Mouse (Mus musculus) cerebellum, adult 11 months (tissue): Measurements from ENCODE around the gene Ddx60.
"Not testable (repeated sequence)": the region's sequence is repeated elsewhere in the genome, so short reads cannot be mapped to it uniquely, and the experiment has no call there.

Experiments
- DNase-seq: peaks from one replicate; pipeline ENCODE4 v3.0.0; 2022

The Ddx60 gene

GRCm38 (mm10) chr8:61927777-61928494 lies at the start of gene Ddx60:
Gene Ddx60, plus strand, starts transcription at chr8:61928087.
- peak; percentile 11 for DNase-seq

- no peak for DNase-seq
Measured at GRCm38 (mm10) chr8:61894062-61894461, 33.8 kb upstream of the Ddx60 start.

GRCm38 (mm10) chr8:61896742-61897141 lies 31.1 kb upstream of the Ddx60 start:
- no peak for DNase-seq

- DNase-seq, result no peak
Measured at GRCm38 (mm10) chr8:61897402-61897801, 30.5 kb upstream of the Ddx60 start.

GRCm38 (mm10) chr8:61901028-61901717 lies 26.7 kb upstream of the Ddx60 start:
- no peak for DNase-seq

GRCm38 (mm10) chr8:61902521-61902920 lies 25.4 kb upstream of the Ddx60 start, which contains the start of gene Palld:
Gene Palld, minus strand, starts transcription at chr8:61902690.
- no peak for DNase-seq

GRCm38 (mm10) chr8:61908303-61909215 lies 19.3 kb upstream of the Ddx60 start:
- no peak for DNase-seq

GRCm38 (mm10) chr8:61909313-61909712 lies 18.6 kb upstream of the Ddx60 start:
- DNase-seq, result no peak

GRCm38 (mm10) chr8:61912817-61913216 lies 15.1 kb upstream of the Ddx60 start:
- no peak for DNase-seq

- no peak for DNase-seq
Measured at GRCm38 (mm10) chr8:61913957-61914356, 13.9 kb upstream of the Ddx60 start.

- DNase-seq, result no peak
Measured at GRCm38 (mm10) chr8:61917287-61917686, 10.6 kb upstream of the Ddx60 start.

GRCm38 (mm10) chr8:61919145-61919788 lies 8.6 kb upstream of the Ddx60 start:
- no peak for DNase-seq

GRCm38 (mm10) chr8:61920389-61920788 lies 7.5 kb upstream of the Ddx60 start:
- DNase-seq, result no peak

- DNase-seq, result no peak
Measured at GRCm38 (mm10) chr8:61921454-61922054, 6.3 kb upstream of the Ddx60 start.

- DNase-seq, result no peak
Measured at GRCm38 (mm10) chr8:61924518-61924917, 3.4 kb upstream of the Ddx60 start.

- no peak for DNase-seq
Measured at GRCm38 (mm10) chr8:61933243-61933642, 5.4 kb downstream of the Ddx60 start.

- no peak for DNase-seq
Measured at GRCm38 (mm10) chr8:61937576-61937975, 9.7 kb downstream of the Ddx60 start.

GRCm38 (mm10) chr8:61964591-61965375 lies 36.9 kb downstream of the Ddx60 start:
- not testable (repeated sequence) for DNase-seq

- DNase-seq, result no peak
Measured at GRCm38 (mm10) chr8:61969581-61969980, 41.7 kb downstream of the Ddx60 start.

- DNase-seq, result no peak
Measured at GRCm38 (mm10) chr8:61984941-61985340, 57.1 kb downstream of the Ddx60 start.

- no peak for DNase-seq
Measured at GRCm38 (mm10) chr8:61985703-61986475, 58.0 kb downstream of the Ddx60 start.
